Mouse (Mus musculus) limb, embryonic 14.5 days (tissue): ENCODE measurements around the gene Dnah2. TPM values are rescaled to one million over a fixed set of nuclear protein-coding genes. Genes with fewer than 3 reads are reported as not detected.

Experiments used
- ATAC-seq: fragments of 200-750 bp; cut with Nextera tagmentation; 2 replicates; pipeline ENCODE4 v1.8.0; 2017; ENCODE audit warnings: low read depth, moderate number of reproducible peaks, moderate TSS enrichment; ENCODE audit not compliant: low FRiP score
- DNase-seq: peaks from one replicate; pipeline ENCODE4 v3.0.0-alpha.2; 2015; ENCODE audit warnings: low spot score
- H3K27ac ChIP-seq: fragments of 300-500 bp; sonication (generic); replicated peaks from 2 replicates; pipeline ENCODE4 v1.5.1; 2014; ENCODE audit warnings: low read depth, mild to moderate bottlenecking, low read length, moderate library complexity, mixed read lengths
- H3K27me3 ChIP-seq: fragments of 300-500 bp; sonication (generic); 2 replicates; pipeline ENCODE4 v1.6.1; 2014; ENCODE audit warnings: low read length, mixed read lengths; ENCODE audit not compliant: control insufficient read depth, insufficient read depth
- H3K36me3 ChIP-seq: fragments of 300-500 bp; sonication (generic); 2 replicates; pipeline ENCODE4 v1.6.1; 2014; ENCODE audit warnings: mild to moderate bottlenecking, low read length, moderate library complexity, mixed read lengths; ENCODE audit not compliant: control insufficient read depth, insufficient read depth
- H3K4me1 ChIP-seq: fragments of 300-500 bp; sonication (generic); 2 replicates; pipeline ENCODE4 v1.6.1; 2014; ENCODE audit warnings: antibody characterized with exemption, low read length, mixed read lengths; ENCODE audit not compliant: control insufficient read depth, insufficient read depth
- H3K4me2 ChIP-seq: fragments of 300-500 bp; sonication (generic); replicated peaks from 2 replicates; pipeline ENCODE4 v1.6.1; 2014; ENCODE audit warnings: low read depth, mild to moderate bottlenecking, low read length, moderate library complexity; ENCODE audit not compliant: severe bottlenecking
- H3K4me3 ChIP-seq: fragments of 300-500 bp; sonication (generic); replicated peaks from 2 replicates; pipeline ENCODE4 v1.5.1; 2014; ENCODE audit warnings: low read length
- H3K9ac ChIP-seq: fragments of 300-500 bp; sonication (generic); 2 replicates; pipeline ENCODE4 v1.6.1; 2014; ENCODE audit warnings: mild to moderate bottlenecking, low read depth, low read length, moderate library complexity; ENCODE audit not compliant: severe bottlenecking
- H3K9me3 ChIP-seq: fragments of 300-500 bp; sonication (generic); 2 replicates; pipeline ENCODE4 v1.6.1; 2016; ENCODE audit warnings: low read length; ENCODE audit not compliant: control insufficient read depth
- POLR2A ChIP-seq: fragments of 200-500 bp; IDR thresholded peaks from 2 replicates; pipeline ENCODE4 v1.8.0; 2012; ENCODE audit warnings: inconsistent platforms, mild to moderate bottlenecking, moderate library complexity, borderline replicate concordance; ENCODE audit not compliant: insufficient read depth, insufficient read length; ENCODE audit errors: extremely low read depth
- WGBS: fragments of 180-500 bp; shearing (Covaris S2); extraction: QIAGEN DNeasy Blood & Tissue Kit; methylation state at CpG from one replicate; pipeline ENCODE4 v1.1.7; 2014; 5-methylcytosine and 5-hydroxymethylcytosine counted together
- polyA plus RNA-seq, 2 experiments: library from polyadenylated mRNA; depleted of rRNA in 1 of 2; stranded (reverse) in 1 of 2; unstranded in 1 of 2; fragments of >200 nt; fragmentation: Nextera tagmentation in 1 of 2; extraction: Ambion mirVana in 1 of 2; gene quantifications; 2 replicates each; pipeline versions ENCODE4 v1.2.1 to v1.2.3; 2012 to 2014

The Dnah2 gene
- polyA plus RNA-seq, 2 experiments, result 4.2 to 4.7 TPM

DNA sequence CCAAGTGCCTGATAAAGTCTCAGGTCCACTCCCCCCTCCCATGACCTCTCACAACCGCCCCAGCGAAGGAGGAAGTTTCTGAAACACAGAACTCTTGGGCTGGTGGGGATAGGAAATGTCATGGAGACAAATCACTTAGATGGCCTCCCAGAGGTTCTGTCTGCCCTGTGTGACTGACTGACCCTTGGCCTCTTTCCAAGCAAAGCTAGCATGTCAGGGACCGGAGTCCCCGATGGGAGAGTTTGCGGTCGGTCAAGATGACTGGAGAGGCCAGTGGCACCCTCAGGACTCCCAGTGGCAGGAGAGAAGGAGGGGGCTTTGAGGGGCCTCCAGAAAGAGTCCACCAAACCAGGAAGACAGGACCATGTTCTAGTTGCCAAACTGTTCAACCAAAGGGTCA, 9.8 kb upstream of the Dnah2 start:
- 29% methylated on average over 6 of the region's 6 CpGs for WGBS
- H3K4me1 ChIP-seq, result peaks cover 42% of the 10 kb centered on the region
- peak overlapping the region; percentile 67 for H3K4me3 ChIP-seq
- peak overlapping the region; percentile 90 for H3K4me2 ChIP-seq
- no peak for TF ChIP-seq POLR2A
- DNase-seq (no peak), ATAC-seq (no peak)
- peaks cover 43% of the 10 kb centered on the region for H3K36me3 ChIP-seq
- no peaks in the 10 kb centered on the region for H3K9me3 ChIP-seq
- no peaks in the 10 kb centered on the region for H3K27me3 ChIP-seq
- no peak overlapping the region for H3K27ac ChIP-seq
- peak overlapping the region; percentile 76; the same call in 1 of the 2 replicates for H3K9ac ChIP-seq

DNA sequence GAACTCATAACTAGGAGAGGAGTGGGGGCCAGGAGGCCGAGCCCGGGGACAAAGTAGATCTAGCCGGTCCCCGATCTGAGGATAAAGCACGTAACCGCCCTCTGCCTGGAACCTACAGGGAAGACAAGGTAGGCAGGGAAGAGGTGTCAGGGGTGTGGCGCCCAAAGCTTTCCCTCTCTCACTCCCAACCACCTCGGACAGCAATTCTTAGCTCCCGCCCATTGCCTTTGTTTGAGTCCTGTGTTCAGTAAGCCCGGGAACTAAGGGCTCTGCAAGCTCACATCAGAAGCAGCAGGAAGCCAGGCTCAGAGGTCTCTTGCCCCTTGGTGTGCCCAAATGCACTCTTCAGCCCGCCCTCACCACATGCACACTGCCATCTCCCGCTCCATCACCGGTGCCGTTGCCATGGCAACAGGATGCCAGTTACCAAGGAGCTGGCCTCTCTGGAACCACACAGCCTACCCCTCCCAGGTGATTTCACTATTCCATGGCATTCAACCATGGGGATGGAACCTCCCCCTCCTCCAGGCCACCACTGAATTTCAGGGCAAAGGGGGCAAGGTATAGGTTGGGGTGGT, 8.6 kb upstream of the Dnah2 start:
- no peak for TF ChIP-seq POLR2A
- Histone ChIP-seq H3K27ac (no peak overlapping the region), H3K4me1 (peaks cover 48% of the 10 kb centered on the region), H3K27me3 (no peaks in the 10 kb centered on the region), H3K9me3 (no peaks in the 10 kb centered on the region), H3K4me3 (0 out of 2 replicates have a peak overlapping the region, but pooled peaks have one; percentile 2), H3K9ac (0 out of 2 replicates have a peak overlapping the region, but pooled peaks have one; percentile 21), H3K36me3 (peaks cover 34% of the 10 kb centered on the region), H3K4me2 (peak overlapping the region; percentile 90; the same call in 1 of the 2 replicates)
- DNase-seq (no peak), ATAC-seq (no peak)
- 29% methylated on average over 14 of the region's 14 CpGs for WGBS

DNA sequence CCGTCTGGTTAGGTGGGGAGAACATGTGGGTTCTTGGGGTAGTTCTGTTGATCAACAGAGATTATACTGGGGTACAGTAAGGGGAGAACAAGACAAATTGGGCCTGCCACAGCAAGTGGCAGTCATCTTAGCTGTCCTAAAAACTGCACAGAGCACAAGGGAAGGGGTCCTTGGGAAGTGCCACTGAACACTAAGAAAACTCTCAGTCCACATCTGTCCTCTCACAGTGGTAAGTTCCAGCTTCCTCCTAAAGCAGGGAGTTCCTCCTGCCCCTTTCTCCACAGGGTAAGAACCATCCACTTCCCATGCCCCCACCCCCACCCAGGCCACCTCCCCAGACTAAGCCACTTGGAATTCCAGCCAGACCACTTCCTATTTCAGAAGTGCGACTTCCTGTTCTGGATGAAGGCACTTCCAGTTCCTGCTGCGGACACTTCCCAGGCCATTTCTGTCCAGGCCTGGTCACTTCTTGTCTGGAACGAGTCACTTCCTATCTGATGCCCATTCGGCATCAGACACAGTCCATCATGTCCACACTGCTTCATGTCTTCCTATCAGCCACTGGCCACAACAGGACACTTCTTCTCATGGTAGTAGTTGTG, 5.7 kb upstream of the Dnah2 start:
- ATAC-seq (no peak), DNase-seq (no peak)
- no peak overlapping the region for H3K9ac ChIP-seq
- H3K9me3 ChIP-seq, result no peaks in the 10 kb centered on the region
- no peak overlapping the region for H3K4me2 ChIP-seq
- no peak for TF ChIP-seq POLR2A
- H3K27me3 ChIP-seq, result no peaks in the 10 kb centered on the region
- H3K27ac ChIP-seq, result no peak overlapping the region
- H3K36me3 ChIP-seq, result peaks cover 22% of the 10 kb centered on the region
- WGBS, result 78% methylated on average over 5 of the region's 5 CpGs
- H3K4me3 ChIP-seq, result no peak overlapping the region
- peaks cover 31% of the 10 kb centered on the region for H3K4me1 ChIP-seq

DNA sequence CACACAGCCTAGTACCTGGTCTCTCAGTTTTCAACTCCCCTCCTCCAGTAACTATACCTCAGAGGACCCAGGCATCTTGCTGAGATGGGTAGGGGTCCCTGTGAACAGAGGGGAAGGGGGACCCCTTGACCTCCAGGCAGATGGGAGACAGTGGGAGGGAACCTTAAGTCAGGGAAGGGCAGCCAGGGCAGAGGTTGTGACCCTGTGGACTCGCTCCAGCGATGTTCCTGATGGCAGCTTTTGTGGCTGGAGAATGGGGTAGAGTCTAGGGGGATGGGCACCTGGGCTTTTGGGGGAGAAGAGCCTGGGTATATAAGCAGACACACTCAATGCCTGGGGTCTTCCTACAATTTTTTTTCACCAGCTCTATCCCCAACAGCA, 4.4 kb upstream of the Dnah2 start:
- Histone ChIP-seq H3K9me3 (no peaks in the 10 kb centered on the region), H3K4me2 (no peak overlapping the region), H3K4me3 (no peak overlapping the region), H3K9ac (no peak overlapping the region), H3K36me3 (peaks cover 22% of the 10 kb centered on the region), H3K27ac (no peak overlapping the region), H3K27me3 (no peaks in the 10 kb centered on the region), H3K4me1 (peaks cover 18% of the 10 kb centered on the region)
- ATAC-seq (no peak), DNase-seq (no peak)
- no peak for TF ChIP-seq POLR2A
- WGBS, result 13% methylated on average over 2 of the region's 2 CpGs

DNA sequence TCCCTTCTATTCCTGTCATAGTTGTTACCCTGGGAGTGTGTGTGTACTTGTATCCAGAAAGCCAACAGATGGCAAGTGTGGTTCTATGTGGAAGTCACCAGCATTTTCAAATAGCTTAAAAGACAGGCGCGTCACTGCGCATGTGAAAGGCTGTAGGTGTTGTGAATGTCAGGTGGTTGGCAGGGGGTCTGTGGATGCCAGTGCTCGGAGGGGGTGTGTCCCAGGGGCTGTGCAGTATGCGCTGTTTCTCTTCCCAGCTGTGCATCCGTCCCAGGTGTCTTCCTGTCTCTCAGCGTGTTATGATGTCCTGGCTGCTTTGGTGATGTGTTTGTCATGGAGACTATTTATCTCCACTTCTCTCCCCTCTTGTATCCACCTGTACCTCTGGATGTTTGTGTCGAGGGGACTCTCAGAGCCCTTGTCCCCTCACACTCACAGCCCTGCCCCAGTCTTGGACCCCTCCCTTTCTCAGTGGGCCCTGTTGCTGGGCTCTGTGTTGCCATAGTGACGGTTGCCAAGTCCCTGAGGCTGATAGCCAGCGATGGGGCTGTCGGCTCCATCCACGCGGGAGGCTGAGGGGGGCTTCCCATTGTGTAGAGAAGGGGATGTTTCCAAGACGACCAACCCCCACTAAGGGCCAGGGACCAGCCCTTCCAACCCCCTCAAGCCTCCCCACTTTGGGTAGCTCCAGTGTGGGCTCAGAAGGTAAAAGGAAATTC, 3.9 kb upstream of the Dnah2 start:
- H3K4me3 ChIP-seq, result no peak overlapping the region
- H3K27me3 ChIP-seq, result no peaks in the 10 kb centered on the region
- no peak overlapping the region for H3K4me2 ChIP-seq
- ATAC-seq (no peak), DNase-seq (no peak)
- 22% methylated on average over 14 of the region's 14 CpGs for WGBS
- no peaks in the 10 kb centered on the region for H3K9me3 ChIP-seq
- no peak overlapping the region for H3K9ac ChIP-seq
- H3K27ac ChIP-seq, result no peak overlapping the region
- TF ChIP-seq POLR2A, result no peak
- H3K4me1 ChIP-seq, result peaks cover 12% of the 10 kb centered on the region
- peaks cover 22% of the 10 kb centered on the region for H3K36me3 ChIP-seq
